Mouse (Mus musculus) kidney, adult 2 months (tissue): ENCODE measurements at regions not wholly inside any gene's neighbourhood (a gene's known extent, or its start where the extent isn't known, plus 50 kb on each side); places are given as distances from the start of the nearest gene placed in this dataset.

Experiments
- CTCF ChIP-seq: fragments of 200-500 bp; conservative IDR thresholded peaks from 2 replicates; pipeline ENCODE4 v1.5.1; 2011; ENCODE audit warnings: low read depth, mild to moderate bottlenecking, control low read depth, low read length, moderate library complexity, mixed read lengths; ENCODE audit not compliant: insufficient read depth, insufficient read length
- POLR2A ChIP-seq: fragments of 200-500 bp; IDR thresholded peaks from one replicate; pipeline ENCODE4 v1.6.1; 2011; ENCODE audit warnings: low read depth, low read length, control low read depth

GRCm38 (mm10) chr8:109281598-109281997, 212.2 kb upstream of the Pmfbp1 start:
- TF ChIP-seq CTCF (no peak), POLR2A (no peak)
